Mouse (Mus musculus) heart, postnatal 10 days (tissue): Measurements from ENCODE around the gene Arhgap45. TPM values are rescaled to one million over a fixed set of nuclear protein-coding genes. Genes with fewer than 3 reads are reported as not detected.
"Not testable (repeated sequence)": the region's sequence is repeated elsewhere in the genome, so short reads cannot be mapped to it uniquely, and the experiment has no call there.

Source experiments
- DNase-seq, 2 experiments: peaks; one replicate each; pipeline ENCODE4 v3.0.0; 2021
- intact Hi-C: fragments of 180-260 bp; cut with DNase I; formaldehyde crosslinking; loops from one replicate; pipeline ENCODE4 v1.15.1; 2025
- total RNA-seq, 2 experiments: library from RNA; stranded (reverse); gene quantifications; 2 replicates each; pipeline ENCODE4 v1.2.3; 2021

Arhgap45 gene
- total RNA-seq, 2 experiments from 2014 or later = 5.0 to 6.1 TPM

DNA sequence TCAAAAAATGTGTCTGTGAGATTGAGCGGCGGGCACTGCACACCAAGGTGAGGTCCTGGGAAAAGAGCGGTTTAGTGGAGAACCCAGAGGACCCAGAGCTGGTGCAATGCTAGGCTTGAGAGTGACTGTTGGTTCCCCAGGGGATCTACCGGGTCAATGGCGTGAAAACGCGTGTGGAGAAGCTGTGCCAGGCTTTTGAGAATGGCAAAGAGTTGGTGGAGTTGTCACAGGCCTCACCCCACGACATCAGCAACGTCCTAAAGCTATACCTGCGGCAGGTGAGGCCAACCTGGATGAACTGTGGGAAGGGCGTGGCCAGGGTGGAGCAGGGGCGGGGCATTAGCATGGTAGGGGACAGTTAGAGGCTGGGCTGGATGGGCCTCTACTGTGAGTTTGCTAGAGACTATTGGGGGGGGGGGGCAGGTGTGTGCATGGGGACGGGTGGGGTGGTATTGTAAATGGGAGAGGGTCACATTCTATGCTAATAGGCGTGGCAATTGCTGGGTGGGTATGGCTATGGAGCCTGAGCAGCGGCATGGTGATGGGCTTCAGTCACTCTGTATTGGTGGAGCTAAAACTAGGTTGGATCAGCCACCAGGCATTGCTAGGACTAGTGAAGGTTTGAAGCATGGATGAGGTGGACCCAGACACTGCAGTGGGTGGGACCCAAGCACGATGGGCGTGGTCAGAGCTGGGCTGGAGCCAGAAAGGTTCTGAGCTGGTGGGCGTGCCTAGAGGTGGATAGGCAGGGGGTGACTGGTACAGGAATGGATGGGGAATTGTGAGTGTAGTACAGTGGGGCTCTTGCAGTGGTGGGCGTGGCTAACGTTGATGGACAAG, 11.4 kb downstream of the Arhgap45 start:
- intact Hi-C loops = no loop called here
- no peak for DNase-seq

DNA sequence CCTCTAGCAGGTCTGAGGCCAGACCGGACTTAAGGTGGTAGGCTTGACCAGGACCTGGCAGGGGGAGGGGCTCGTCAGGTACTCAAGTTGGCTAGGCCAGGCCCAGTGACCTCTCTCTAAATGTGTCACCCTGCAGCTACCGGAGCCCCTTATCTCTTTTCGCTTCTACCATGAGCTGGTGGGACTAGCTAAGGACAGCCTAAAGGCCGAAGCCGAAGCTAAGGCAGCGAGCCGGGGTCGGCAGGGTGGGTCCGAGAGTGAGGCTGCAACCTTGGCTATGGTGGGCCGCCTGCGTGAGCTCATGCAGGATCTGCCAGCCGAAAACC, 12.0 kb downstream of the Arhgap45 start:
- no peak for DNase-seq
- intact Hi-C loops = no loop called here

DNA sequence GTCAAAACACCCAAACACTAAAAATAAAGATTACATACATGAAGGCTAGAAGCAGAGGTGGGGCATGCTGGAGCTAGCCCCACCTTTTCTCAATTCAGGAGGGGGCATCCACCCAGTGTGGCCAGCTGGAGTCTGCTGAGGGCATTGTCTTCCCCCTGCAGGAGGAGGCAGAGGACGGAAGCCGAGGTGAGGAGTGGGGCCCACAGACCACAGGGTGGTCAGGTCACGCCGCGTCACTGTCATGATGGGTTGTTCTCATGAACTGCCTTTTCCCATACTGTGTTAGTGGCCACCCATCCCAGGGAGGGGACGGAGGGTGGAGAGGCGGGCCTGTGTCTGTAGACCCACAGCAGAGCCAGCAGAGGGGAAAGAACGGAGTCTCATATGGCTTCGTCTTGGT, 13.7 kb downstream of the Arhgap45 start:
- intact Hi-C loops = loop anchor here (5.0 kb wide), 1 partner anchor 82 kb away; no protein-coding TSS in a partner anchor
- DNase-seq = no peak

DNA sequence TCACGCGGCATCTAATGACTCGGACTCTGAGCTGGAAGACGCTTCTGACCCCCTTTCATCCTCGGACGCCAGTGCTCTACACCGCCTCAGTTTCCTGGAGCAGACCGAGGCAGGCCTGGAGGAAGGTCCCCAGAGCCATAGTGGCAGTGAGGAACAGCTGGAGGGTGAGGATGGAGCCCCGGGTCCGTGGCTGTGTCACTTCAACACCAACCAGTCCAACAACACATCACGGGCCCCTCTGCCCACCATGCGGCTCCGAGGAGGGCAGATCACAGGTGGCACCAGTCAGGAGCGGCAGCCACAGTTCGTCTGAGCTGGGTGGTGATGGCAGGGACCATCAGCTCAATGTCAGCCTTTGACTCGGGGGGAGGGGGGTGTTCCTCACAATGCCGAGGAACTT, 14.3 kb downstream of the Arhgap45 start:
- no peak for DNase-seq
- intact Hi-C loops = loop anchor here (5.0 kb wide), 1 partner anchor 82 kb away; no protein-coding TSS in a partner anchor

DNA sequence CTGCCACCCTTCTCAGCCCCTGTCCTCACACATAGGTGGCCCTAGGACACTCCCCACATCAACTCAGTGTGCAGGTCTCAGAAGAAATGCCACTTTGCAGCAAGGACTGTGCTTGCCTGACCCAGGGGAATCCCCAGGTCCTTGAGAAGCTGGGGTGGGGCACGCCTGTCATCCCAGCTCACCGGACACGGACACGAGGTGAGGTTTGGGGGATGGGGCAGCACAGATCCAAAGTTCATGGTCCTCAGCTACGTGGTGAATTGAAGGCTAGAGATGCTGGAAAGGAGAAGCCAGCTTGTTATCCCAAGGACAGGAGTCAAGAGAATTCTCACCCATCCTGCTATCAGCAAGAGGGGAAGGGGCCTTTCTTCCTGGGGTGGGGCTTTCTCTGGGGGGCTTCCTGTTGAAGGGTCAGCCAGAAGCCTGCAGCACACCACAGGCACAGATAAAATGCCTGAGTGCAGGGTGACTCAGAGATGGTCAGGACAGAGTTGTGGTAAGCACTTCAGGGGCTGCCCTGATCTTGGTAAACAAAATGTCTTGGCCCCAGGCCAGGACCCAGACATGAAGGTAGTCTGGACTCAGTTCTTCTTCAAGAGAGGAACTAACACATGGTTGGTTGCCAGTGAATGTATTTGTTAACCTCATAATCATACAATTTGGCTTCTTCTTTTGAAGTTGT, 16.5 kb downstream of the Arhgap45 start:
- peak; percentile 64 to 66 for DNase-seq
- intact Hi-C loops = loop anchor here (5.0 kb wide), 1 partner anchor 79 kb away; no protein-coding TSS in a partner anchor

DNA sequence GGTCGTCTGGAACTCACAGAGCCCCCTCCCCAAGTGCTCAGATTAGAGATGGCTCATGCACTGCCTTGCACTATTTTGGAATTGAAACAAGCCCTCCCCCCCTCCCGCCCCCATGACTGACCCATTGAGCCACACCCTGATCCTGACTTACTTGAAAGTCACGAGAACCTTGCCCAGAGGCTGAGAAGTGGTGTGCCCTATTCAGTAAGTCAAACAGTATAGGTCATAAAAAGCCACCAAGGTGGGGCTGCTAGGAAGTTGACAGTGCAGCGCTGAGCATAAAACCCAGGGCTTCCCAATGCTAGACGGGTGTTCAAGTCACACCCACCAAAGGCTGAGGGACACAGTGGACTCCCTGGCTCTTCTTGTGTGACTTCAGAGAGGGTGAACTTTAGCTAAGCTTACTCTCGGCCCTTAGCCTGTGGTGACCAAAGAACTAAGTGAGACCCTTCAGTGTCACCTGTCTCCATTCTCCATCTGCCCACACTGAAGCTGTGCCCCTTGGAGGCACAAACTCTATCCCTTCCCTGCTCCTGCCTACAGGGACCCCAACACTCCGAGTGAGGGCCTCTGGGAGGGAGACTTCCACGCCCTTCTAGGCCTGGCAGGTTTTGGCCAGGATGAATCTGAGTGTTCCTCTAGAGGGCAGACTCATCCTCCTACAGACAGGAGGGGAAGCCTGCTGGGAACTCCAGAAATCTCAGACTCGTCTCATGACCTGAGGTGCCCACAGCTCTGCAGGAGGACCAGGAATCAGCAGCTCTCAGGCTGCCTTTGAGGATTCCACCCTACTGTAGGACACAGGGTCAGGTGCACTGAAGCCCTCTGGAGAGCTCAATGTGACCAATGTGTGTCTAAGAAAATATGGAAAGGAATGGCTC, 17.3 kb downstream of the Arhgap45 start:
- DNase-seq = peak; percentile 63 to 72
- intact Hi-C loops = loop anchor here (2.0 to 5.0 kb wide), 3 partner anchors 37 to 79 kb away; partner anchors contain the start of genes Abca7 and Cnn2

DNA sequence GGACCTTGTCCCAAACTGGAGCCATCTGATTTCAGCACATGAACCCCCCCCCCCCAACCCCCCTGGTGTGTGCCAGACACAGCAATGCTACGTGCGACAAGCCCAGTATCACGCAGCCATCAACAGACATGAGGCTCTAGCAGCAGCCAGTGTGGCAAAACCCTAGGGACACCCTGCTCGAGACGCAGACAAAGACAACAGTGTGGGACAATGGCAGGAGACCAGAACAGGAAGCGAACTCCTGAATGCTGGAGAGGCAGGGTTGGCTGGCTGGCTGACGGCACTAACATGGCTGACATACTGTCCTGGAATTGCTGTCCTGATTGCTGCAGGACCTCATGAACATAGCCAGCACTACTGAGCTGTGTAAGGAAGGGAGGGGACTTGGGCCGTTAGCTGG, 18.7 kb downstream of the Arhgap45 start:
- intact Hi-C loops = loop anchor here (2.0 kb wide), 2 partner anchors 38 to 46 kb away; partner anchors contain the start of genes Abca7 and Cnn2
- DNase-seq = peak in 1 of 2 experiments; percentile 48

DNA sequence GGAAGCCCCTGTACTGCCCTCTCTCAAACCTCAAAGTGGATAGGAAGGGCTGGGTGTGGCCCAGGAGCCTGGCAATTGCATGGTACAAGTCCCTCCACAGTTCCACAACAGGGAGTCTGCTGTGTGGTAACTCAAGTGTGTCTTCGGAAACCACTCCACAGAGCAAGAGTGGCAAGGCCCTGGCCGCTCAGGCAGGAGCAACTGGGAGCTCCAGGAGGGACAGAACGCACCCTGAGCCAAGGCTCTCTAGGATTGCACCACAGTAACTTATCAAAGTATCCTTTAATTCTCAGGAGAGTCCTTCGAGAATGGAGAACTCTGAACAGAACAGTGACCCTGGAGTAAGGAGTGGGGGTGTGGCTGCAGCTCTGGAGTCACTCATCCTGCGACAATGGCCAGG, 19.2 kb downstream of the Arhgap45 start:
- intact Hi-C loops = loop anchor here (2.0 kb wide), 2 partner anchors 39 to 47 kb away; partner anchors contain the start of genes Abca7 and Cnn2
- DNase-seq = no peak

DNA sequence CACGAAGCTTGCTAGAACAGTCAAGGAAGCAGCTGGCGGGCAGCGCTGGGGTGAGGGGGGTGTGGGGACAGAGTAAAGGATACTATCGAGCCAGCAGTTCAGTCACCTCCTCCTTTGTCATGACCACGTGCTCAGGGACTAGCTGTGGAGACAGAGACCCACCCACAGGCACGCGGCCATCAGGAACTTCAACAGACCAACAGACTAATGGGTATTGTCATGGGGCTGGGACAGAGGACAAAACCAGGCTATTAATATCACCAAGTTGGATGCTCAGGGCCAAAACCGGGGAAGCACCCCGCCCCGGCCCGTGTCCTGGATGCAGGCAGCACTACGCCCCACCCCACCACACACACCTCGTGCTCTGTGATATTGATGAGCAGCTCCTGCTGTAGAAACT, 20.4 kb downstream of the Arhgap45 start:
- peak; percentile 62 to 73 for DNase-seq
- intact Hi-C loops = no loop called here

DNA sequence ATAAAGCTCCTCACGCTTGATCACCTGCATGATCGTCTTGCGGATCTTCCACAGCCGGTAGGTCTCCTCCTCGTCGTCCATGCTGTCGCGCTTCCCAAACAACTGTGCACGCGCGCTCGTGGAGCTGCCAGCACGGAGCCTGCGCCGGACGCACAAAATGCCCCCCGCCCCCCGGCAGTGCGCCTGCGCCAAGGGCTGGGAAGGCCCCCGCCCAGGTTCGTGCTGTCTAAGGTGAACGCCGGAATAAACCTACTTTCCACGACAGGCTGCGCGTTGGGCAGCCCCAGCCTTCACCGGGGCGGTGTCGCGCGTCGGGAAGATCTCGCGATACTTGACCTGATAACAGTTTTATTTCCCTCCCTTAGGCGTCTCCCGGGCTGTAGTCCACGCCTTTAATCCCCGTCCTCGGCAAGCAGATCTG, 23.1 kb downstream of the Arhgap45 start, which contains the start of gene Polr2e:
Gene Polr2e, minus strand, starts transcription at position 237 of the 421 bp plus-strand sequence.
- peak; percentile 98 to 99 for DNase-seq
- intact Hi-C loops = no loop called here

DNA sequence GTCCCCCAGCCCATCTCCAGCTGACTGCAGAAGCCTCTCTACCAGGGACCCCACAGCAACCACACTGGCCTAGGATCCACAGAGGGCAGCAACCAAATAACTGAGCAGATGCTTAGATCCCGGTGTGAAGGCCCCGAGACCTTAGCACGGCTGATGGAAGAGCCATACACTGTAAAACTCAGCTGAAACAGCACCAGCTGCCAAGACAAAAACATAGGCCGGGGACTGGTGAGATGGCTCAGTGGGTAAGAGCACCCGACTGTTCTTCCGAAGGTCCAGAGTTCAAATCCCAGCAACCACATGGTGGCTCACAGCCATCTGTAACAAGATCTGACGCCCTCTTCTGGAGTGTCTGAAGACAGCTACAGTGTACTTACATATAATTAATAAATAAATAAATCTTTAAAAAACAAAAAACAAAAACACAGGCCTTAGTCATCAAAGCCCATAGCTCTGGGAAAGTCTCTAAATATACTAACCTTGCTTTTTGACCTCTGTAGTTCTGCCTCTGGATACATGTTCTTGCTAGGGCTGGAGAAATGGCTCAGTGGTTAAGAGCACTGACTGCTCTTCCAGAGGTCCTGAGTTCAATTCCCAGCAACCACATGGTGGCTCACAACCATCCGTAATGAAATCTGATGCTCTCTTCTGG, 25.1 kb downstream of the Arhgap45 start:
- DNase-seq, intact Hi-C loops: not testable (repeated sequence)

DNA sequence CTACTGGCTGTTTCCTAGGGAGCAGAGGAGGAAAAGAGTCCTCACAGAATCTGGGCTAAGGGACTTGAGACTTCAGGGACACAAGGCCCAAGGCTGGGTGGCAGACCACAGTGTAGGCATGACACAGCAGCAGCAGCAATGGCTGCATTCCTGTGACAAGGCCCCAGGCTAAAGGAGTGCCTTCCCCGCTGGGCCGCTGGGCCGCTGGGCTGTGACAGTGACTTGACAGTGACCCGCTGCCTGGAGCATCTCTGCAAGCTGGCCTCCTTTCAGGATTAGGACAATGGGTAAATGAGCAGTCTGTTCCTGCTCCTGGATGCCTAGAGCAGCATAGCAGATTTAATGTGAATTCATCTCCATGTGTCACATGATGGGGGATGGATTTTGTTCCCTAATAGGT, 27.6 kb downstream of the Arhgap45 start:
- intact Hi-C loops = no loop called here

DNA sequence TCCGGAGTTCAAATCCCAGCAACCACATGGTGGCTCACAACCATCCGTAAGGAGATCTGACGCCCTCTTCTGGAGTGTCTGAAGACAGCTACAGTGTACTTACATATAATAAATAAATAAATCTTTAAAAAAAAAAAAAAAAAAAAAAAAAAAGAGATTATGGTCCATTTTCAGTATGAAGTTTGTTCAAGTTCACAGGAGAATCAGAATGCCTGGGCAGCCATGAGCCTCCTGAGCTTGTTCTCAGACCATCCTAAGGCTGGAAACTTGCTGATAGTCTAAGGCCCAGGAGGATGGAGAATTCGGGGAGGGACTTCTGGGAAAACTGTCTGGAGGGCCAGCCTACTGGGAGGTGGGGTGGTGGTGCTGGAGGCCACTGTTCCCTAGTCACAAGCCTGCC, 28.9 kb downstream of the Arhgap45 start:
- intact Hi-C loops, DNase-seq: not testable (repeated sequence)

More for the DNA sequence above, 27.6 kb downstream of the Arhgap45 start:
- DNase-seq = no peak

DNA sequence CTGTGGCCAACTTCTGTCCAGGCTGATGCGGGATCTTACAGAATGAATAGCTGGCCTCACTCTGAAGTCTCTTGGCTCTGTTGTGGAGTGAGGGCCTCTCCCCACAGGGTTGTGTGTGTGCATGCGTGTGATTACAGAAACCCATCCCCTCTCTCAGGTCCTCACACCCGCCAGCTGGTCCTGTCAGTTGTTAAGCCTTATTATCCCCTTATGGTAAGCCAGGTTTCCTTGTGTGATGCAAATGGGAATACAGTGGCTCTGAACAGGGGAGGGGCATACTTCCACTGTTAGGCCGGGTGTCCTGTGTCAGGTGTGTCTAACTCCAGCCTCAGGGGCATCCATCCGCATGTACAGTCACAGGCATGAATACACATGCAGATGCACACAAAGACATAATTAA, 29.3 kb downstream of the Arhgap45 start:
- DNase-seq = no peak
- intact Hi-C loops = no loop called here

DNA sequence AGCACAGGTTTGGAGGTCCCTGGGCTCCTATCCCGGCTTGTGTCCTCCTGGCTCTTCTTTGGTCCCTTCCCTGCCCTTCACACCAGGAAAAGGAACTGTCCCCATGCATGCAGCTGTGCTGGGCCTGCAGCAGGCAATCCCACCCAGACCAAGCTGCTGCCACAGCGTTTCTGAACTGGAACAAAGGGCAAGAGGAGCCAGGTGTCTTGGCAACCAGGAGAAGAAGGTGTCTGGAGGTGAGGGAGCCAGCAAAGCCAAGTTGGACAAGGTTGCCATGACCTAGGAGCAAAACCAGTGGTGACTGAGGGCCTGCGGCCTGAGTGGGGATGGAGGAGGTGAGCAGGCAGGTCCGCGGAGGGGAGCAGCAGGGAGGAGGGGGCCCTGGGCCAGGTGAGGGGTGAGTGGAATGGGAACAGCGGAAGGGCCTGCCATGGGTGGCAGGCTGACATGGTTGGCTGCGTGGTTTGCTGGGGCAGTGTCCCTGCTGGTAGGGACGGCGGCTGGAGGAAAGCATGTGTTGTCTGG, 30.6 kb downstream of the Arhgap45 start, which contains the start of gene Gpx4:
Gene Gpx4, plus strand, starts transcription at position 126 of the 525 bp plus-strand sequence.
- no peak for DNase-seq
- intact Hi-C loops = no loop called here

DNA sequence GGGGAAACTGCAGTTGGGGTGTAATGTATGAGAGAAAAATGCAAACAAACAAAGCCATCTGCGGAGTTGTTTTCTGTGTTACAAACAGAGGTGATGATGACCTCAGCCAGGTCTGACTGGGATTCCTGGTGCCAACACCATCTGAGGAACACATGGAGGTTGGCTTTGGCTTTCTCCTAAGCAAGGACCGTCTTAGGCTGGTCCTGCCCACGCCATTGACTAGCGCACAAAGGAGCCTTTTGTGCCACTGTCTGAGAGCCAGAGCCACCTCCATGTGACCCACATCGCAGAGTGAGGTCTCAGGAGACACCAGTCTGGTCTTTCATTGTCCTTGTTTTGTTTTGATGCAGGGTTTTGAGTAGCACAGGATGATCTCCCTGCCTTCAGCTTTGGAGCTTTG, 31.9 kb downstream of the Arhgap45 start:
- no peak for DNase-seq
- intact Hi-C loops = no loop called here

DNA sequence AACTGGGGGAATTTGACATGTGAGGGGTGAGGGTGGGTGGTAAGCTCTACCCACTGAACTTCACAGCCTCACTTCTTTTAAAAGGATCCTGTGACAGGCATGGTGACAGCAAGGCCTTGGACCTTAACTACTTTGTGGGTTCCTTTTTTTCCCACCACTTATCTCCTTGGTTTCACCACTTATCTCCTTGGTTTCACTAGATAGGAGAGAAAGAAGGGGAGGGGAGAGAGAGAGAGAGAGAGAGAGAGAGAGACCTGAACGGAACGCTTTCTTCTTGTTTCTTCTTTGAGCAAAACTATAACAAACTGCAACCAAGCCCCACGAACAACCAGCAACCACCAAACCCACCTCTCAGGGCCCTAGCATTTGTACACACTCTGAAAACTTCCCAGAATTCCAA, 32.4 kb downstream of the Arhgap45 start:
- intact Hi-C loops = no loop called here
- no peak for DNase-seq

DNA sequence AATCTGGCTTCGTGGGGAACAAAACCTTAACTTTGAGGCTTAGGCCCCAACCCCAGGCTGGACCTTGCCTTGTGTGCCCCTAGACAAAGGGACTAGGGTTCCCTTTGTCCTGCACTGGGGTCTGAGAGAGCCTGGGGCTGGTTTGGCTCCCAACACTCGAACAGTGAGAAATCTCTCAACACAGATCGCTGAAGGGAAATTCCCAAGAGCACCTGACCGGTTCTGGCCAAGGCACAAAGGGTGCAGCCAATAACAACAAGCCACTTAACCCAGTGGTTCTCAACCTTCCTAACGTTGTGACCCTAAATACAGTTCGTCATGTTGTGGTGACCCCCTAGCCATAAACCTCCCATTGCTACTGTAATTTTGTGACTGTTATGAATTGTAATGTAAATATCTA, 33.8 kb downstream of the Arhgap45 start:
- intact Hi-C loops = loop anchor here (5.0 kb wide), 1 partner anchor 63 kb away; the partner anchor contains the start of gene Cnn2
- no peak for DNase-seq

DNA sequence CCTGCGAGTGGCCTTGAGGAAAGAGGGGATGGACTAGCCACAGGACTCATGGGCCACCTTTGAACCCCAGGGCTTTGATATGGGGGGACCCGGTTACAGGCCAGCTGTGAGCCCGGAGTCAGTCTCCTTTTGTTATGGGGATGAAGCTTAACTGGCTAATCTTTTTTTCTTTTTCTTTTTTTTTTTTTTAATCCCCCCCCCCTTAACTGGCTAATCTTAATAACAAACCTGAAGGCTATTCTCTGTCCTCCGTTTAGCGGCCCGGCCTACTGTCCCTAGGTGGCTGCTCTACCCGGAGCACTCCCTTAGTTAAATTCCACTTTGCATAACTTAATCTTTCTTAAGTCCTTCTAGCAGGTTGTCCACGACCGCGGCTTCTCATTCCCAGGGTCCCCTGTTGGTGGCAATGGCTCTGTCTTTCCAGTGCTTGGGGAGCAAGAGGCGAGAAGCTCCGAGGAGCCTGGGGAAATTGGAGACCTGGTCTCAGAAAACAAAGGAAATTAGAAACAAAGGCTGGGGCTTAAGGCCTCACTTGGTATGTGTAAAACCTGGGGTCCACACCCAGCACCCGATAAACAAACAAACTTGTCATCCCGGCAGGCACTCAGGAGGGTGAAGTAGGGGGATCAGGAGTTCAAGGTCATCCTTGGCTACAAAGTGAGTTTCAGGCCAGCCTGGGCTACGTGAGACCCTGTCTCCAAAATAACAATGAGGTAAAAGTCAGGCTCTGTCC, 34.6 kb downstream of the Arhgap45 start:
- intact Hi-C loops = loop anchor here (5.0 kb wide), 1 partner anchor 64 kb away; the partner anchor contains the start of gene Cnn2
- DNase-seq = no peak
